Mouse (Mus musculus) lung, adult 2 months (tissue): ENCODE data around the gene Parp6.

ENCODE experiments used
- CTCF ChIP-seq: fragments of 200-500 bp; IDR thresholded peaks from 2 replicates; pipeline ENCODE4 v1.5.1; 2011; ENCODE audit warnings: mild to moderate bottlenecking, low read length, control low read depth; ENCODE audit not compliant: insufficient read depth
- POLR2A ChIP-seq: fragments of 200-500 bp; IDR thresholded peaks from 2 replicates; pipeline ENCODE4 v1.6.1; 2011; ENCODE audit warnings: low read depth, mild to moderate bottlenecking, control low read depth, low read length, borderline replicate concordance; ENCODE audit errors: extremely low read depth

DNA sequence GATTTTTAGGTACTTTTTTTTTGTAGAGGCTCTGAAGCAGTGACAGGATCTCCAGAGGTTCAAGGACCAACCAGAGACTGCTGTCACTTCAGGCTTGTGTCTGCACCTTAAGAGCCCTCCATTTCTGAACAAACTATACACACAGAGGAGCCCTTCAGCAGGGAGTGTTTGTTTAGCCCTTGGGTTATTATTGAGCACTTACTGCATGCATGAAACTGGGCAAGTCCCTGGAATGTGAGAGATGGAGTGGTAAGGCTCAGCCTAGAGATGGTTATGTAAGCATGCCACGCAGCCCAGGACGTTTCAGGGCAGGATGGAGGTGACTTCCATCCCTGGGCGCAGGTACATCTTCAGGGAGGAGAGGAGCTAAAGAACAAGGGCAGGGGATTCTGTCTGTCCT lies 79.3 kb downstream of the Parp6 start:
- peak; percentile 32; the same call in 1 of the 2 replicates for TF ChIP-seq POLR2A
- no peak for TF ChIP-seq CTCF
